Mouse (Mus musculus) layer of hippocampus, adult 8-10 months (tissue): ENCODE measurements around the gene AI854703. TPM values are rescaled to one million over a fixed set of nuclear protein-coding genes. Genes with fewer than 3 reads are reported as not detected.

Experiments
- DNase-seq, 2 experiments: peaks; one replicate each; pipeline ENCODE4 v3.0.0; 2022; ENCODE audit warnings: low spot score in 2 of 2
- total RNA-seq, 4 experiments: library from RNA; stranded (reverse); gene quantifications; 2 replicates each; pipeline ENCODE4 v1.2.4; 2022

AI854703 gene
- total RNA-seq, 4 experiments from 2014 or later = 11.8 to 14.8 (median 13.2) TPM

- DNase-seq = no peak
These were observed 23.5 kb downstream of the AI854703 start for GRCm38 (mm10) chr6:48650041-48650440.

DNA sequence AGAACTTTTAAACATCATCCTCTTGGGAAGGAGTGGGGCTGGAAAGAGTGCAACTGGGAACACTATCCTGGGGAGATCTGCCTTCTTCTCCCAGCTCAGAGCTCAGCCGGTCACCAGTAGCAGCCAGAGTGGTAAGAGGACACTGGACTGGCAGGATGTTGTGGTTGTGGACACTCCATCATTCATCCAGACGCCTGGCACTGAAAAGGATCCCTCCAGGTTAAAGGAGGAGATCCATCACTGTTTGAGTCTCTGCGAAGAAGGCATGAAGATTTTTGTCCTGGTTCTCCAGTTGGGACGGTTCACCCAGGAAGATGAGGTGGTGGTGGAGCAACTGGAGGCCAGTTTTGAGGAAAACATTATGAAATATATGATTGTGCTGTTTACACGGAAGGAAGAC, 32.2 kb downstream of the AI854703 start:
- no peak for DNase-seq

- DNase-seq = no peak
These were observed 38.2 kb downstream of the AI854703 start for GRCm38 (mm10) chr6:48664750-48665149.

DNA sequence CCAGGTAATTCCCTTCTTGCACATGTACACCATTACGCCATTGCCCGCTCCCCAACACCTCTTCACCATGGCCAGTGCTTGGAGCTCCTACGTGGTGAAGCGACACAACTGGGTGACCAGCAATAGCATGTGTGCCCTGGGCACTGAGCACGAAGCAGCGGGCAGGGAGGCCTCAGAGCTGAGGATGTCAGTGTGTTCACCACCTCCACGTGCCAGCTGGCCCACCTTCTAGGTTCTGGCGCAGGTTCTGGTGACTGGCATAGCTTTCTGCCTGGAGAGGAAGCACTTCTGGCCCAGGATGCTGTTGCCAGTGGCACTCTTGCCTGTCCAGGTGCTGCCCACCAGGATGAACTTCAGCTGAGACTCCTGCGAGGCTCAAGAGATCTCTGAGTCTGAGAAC, 38.9 kb downstream of the AI854703 start:
- DNase-seq = no peak

GRCm38 (mm10) chr6:48666159-48666586, 39.6 kb downstream of the AI854703 start:
- DNase-seq = no peak

DNA sequence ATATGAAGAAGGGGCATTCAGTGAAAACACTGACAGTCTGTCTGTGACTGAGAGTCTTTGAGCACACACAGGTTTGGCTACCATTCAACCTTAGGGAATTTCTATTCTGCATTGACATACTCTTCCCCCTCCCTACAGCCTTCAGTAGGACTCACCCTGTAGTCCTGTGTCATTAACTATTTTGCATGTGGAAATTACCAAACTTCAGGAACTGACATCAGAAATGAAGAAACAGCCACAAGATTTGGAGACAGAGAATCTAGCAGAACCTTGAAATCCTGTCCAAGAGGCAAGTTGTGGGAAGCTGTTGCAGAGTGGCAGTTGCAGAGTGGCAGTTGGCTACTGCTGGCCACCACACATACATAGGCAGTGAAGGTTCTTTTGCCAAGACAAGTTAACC, 41.5 kb downstream of the AI854703 start:
- no peak for DNase-seq

DNA sequence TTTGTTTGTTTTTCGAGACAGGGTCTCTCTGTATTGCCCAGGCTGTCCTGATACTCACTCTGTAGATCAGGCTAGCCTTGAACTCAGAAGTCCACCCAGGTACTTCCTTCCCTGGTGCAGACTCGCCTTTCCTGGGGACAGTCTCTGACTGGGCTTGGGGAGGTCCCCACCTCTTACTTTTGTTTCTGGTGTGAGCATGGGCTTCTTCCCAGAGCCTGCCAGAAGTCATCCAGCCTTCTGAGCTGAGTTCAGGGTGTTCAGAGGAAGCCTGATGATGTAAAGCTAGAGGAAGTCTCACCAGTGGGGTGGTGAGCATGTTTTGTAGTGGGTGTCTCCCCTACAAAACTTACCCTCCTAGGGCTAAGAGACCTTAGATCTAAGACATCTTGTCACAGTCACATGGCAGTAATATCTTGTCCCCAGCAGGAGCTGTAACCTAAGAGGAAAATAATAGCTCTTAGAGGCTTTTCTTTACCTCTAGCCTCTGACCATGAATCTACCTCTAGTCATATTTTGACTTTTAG, 42.9 kb downstream of the AI854703 start:
- DNase-seq = no peak

GRCm38 (mm10) chr6:48674291-48675058, 47.9 kb downstream of the AI854703 start:
- DNase-seq = no peak

DNA sequence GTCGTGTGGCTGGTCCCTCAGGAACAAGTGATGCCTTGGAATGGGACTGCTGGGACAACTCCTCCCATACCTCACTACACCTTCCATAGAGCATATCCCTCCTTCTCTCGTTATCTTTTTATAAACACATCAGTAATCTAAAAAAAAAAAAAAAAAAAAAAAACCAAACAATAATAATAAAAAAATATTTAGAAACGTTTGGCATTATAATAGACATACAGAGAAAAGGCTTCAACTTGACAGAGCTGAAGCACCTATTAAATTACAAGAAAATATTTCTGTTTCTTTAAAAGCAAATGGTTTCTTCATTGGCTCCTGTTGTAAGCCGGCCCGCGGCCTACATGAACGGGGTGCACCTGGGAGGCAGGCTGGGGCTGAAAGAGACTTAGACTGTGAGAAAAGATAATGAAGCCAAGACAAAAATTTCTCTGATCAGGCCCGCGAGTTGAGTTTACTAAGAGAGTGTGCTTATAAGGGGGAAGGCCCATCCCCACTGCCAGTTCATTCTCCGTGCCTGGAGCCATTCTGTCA, 48.9 kb downstream of the AI854703 start:
- DNase-seq = no peak

DNA sequence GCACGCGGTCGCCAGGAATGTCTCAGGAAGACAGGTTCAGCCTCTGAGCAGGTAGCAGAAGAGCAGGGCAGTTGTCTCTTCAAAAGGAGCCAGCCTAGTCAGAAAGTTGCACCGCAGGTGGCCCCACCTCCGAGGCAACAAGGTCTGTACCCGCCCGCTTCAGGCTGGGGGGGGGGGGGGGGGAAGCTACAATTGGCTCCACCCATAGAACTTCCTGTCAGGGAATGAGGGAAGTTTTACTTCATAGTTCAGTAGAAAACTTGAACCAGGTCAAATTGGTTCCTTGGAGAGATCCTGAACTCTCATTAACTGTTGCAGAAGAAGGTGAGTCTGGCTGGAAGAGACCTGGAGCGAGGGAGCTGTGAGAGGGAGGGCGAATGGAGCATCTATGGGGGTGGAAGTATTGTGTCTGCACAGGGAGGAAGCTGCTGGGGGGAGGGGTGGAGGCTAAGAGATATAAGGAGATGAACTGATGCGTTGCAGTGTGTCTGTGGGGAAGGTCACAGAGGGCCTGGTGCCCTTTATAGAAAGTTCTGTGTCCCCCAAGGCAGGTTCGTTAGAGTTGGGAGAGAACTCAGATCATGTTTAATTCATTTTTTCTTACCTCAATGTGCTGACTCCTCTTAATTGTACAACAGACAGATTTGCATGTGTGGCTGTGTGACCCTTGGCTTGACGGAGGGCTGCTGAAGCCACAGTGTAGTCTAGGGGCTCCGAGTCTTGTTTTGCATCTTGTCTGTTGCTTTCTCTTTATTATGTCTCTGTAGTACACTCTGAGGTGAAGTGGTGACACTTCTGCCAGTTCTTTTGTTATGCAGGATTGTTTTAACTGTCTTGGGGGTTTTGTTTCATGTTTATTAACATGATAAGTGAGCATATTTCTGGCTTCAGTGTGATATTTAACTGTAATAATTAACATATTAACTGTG, 49.6 kb downstream of the AI854703 start, which contains the start of gene Gimap9:
Gene Gimap9, plus strand, starts transcription at position 199 of the 929 bp plus-strand sequence.
- no peak for DNase-seq

DNA sequence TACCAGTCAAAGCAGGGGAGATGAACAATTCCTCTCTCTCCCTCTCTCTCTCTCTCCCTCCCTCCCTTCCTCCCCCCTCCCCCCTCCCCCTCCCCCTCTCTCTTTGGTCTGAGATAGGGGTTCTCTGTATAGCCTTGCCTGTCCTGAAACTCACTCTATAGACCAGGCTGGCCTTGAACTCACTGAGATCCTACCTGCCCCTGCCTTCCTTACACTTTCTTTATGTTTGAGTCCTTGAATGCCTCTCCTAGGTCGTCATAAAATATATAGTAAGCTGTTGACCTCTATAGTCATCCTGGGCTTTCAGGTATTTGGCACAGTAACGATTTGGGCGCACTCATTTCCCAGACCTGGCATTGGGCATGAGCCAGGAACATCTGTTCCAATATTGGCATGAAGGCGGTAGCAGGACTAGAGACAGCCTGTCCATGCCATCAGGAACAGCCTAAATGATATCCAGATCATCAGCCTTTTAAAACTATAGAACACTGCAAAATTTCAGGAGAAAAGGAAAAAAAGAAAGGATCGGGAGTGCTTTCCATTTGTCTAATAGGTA, 50.4 kb downstream of the AI854703 start:
- no peak for DNase-seq

- DNase-seq = no peak
These were observed 51.2 kb downstream of the AI854703 start for GRCm38 (mm10) chr6:48677492-48678345.

- DNase-seq = no peak
These were observed 51.8 kb downstream of the AI854703 start for GRCm38 (mm10) chr6:48678391-48678790.

GRCm38 (mm10) chr6:48679701-48680100, 53.1 kb downstream of the AI854703 start:
- DNase-seq = no peak

GRCm38 (mm10) chr6:48680421-48680820, 53.9 kb downstream of the AI854703 start:
- no peak for DNase-seq

GRCm38 (mm10) chr6:48681472-48682090, 55.0 kb downstream of the AI854703 start:
- DNase-seq = no peak

DNA sequence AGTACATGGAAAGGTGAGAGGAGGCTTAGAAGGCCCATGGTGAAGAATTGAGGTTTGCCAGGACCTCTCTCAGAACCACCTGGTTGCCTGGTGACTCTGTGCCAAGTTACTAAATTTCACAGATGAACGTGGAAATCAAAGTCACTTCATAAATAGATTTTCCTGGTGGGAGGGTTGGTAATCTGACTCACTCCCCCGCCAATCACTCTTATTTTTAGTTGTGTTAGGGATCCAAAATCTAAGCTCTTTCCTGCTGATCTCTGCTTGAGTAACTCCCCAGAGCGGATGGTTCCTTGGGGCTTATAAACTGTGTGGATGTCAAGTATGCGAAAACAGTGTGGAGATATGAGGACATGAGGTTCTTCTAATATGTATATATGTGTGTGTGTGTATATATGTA, 55.7 kb downstream of the AI854703 start:
- no peak for DNase-seq
